Mouse (Mus musculus): ENCODE measurements around the gene Olfr1420. TPM values are rescaled to one million over a fixed set of nuclear protein-coding genes. Genes with fewer than 3 reads are reported as not detected.

Olfr1420 gene
- total RNA-seq (2023): not detected

DNA sequence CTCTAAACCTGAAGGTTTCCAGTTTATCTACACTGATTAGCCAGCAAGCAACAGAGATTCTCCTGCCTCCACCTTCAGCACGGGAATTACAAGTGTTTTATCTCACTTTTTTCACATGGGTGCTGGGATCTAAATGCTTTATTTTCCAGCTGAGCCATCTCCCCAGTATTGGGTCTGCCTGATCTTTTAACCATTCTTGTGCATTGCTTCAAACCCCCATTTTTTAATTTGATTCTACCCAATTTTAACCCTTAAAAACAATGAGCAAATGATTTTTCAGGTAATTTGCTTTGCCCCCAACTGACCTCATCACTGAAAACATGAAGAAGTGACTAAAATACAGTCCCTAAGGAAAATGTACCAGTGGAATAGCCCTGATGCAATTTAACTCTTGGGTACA, at the start of gene Olfr1420:
Olfr1420 (plus strand) TSS at position 301 of the 400 bp plus-strand sequence.

DNA sequence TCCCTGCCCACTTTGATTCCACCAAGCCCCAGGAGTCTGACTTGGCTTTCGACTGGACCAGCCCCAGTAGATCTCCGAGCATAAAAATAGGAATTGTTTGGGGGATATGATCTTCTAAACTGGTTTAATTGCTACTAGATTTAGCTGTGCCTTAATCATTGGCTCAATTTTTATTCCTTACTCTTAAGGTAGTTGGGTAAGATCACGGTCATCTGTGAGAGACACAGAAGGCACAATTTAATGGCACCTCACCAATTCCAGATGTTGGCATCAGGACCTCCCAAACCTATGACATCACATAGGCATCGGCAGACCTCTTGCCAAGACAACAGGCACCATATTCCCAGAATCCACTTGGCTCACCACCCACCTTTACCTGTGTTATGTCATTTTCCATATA, 47.2 kb upstream of the Olfr1420 start, which contains the start of gene Olfr1417:
Olfr1417 (minus strand) TSS at position 101 of the 400 bp plus-strand sequence.

DNA sequence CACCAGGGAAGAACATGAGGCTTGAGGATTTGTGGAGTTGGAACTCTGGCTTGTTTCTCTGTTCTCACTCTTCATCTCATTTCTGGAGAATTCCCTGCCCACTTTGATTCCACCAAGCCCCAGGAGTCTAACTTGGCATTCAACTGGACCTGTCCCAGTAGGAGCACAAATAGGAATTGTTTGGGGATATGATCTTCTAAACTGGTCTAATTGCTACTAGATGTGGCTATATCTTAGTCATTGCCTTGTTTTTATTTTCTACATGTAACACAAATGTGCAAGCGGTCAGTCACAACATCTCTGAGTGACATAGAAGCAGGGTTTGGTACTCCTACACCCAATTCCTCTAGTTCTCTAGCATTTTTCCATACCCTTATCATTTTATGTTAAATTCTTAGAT, 25.4 kb upstream of the Olfr1420 start, which contains the start of gene Olfr1418:
Olfr1418 (minus strand) TSS at position 101 of the 400 bp plus-strand sequence.

DNA sequence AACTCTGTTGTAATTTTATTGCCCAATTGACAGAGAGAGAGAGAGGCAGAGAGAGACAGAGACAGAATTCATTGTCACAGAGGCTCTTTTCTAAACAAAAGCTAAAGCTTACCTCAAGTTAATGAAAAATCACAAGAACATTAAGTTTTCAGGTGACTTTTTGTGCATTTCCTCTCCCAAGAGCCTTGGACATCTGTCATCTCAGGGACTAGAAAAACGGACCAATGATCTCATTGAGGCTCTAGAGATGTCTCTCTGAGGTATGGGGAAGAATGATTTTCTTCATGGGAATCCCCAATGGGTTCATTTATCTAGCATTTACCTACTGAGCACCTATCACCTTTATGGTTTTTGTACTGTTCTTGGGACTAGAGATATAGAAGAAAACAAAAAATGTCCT, 11.4 kb upstream of the Olfr1420 start, which contains the start of gene Olfr1419:
Olfr1419 (minus strand) TSS at position 101 of the 400 bp plus-strand sequence.

DNA sequence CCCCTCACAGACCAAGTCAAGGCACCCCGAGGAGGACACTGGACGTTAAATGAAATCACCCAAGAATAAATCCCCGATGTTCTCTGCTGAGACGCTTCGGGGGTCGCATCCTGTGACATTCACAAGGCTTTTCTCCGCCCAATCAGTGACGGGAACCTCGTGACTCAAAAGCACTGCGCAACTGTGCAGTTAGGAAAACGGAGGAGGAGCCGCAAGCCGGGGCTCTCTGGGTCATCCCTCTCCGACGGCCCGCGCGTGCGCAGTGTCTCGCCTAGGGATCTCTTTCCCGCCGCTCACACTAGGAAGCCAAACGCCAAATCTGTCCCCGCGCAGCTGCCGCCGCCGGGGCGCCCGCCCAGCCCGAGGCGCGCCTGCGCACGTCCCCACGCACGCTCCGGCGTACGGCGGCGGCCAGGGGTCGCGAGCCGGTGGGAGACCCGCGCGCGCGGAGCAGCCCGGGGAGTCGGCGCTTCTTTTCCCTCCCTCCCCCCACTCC, 25.7 kb downstream of the Olfr1420 start, which contains the start of gene Patl1:
Patl1 (plus strand) TSS at position 363 of the 496 bp plus-strand sequence.

Other genes with a start within 250 kb of the Olfr1420 start
- gene Ms4a3, start 245.7 kb upstream of the Olfr1420 start, total RNA-seq (2023): 100 to 1,000 TPM in 1 of 2 experiments, 10 to 100 TPM in 1; 96.9 to 111 TPM
- not detected for gene Oosp2, start 226.0 kb upstream of the Olfr1420 start, total RNA-seq (2023)
- 1 to 10 TPM in 1 of 2 experiments, under 1 TPM in 1; 0.96 to 1.2 TPM for gene Oosp1, start 195.4 kb upstream of the Olfr1420 start, total RNA-seq (2023)
- gene Oosp3, start 189.5 kb upstream of the Olfr1420 start, total RNA-seq (2023): not detected
- gene Gif, start 139.0 kb upstream of the Olfr1420 start, total RNA-seq (2023): not detected
- gene Mrpl16, start 116.2 kb upstream of the Olfr1420 start, total RNA-seq (2023): 10 to 100 TPM; 16.7 to 17.2 TPM
- gene Stx3, start 67.2 kb upstream of the Olfr1420 start, total RNA-seq (2023): 10 to 100 TPM; 17.4 to 18.8 TPM
- not detected for gene Olfr1417, start 47.3 kb upstream of the Olfr1420 start, total RNA-seq (2023)
- not detected for gene Olfr1418, start 25.5 kb upstream of the Olfr1420 start, total RNA-seq (2023)
- not detected for gene Olfr1419, start 11.5 kb upstream of the Olfr1420 start, total RNA-seq (2023)
- gene Patl1, start 25.8 kb downstream of the Olfr1420 start, total RNA-seq (2023): 10 to 100 TPM; 29.7 to 36.8 TPM
- gene Osbp, start 79.4 kb downstream of the Olfr1420 start, total RNA-seq (2023): 10 to 100 TPM; 44.2 to 44.7 TPM
- not detected for gene Olfr1423, start 154.8 kb downstream of the Olfr1420 start, total RNA-seq (2023)
- gene Olfr1424, start 176.1 kb downstream of the Olfr1420 start, total RNA-seq (2023): not detected
- gene Olfr1425, start 191.2 kb downstream of the Olfr1420 start, total RNA-seq (2023): not detected
- not detected for gene Olfr1426, start 205.4 kb downstream of the Olfr1420 start, total RNA-seq (2023)
- gene Olfr1427, start 216.8 kb downstream of the Olfr1420 start, total RNA-seq (2023): not detected
- not detected for gene Olfr1428, start 229.3 kb downstream of the Olfr1420 start, total RNA-seq (2023)
- not detected for gene Olfr76, start 236.6 kb downstream of the Olfr1420 start, total RNA-seq (2023)

All from neutrophil, adult 83 days (primary cell).